Mouse (Mus musculus): ENCODE results near the gene Iqcd. TPM values are rescaled to one million over a fixed set of nuclear protein-coding genes. Genes with fewer than 3 reads are reported as not detected.

Gene Iqcd
- total and polyA plus RNA-seq, 2 experiments = 0.09 to 0.22 TPM

GRCm38 (mm10) chr5:120612822-120613604 is 24.2 kb downstream of the Iqcd start:
- TF ChIP-seq CTCF (IDR thresholded peaks at IDR 0.05; ENCODE audit: low read depth, low read length) (no peak), POLR2A (IDR thresholded peaks at IDR 0.05; ENCODE audit: extremely low read depth, insufficient read depth, low read length) (peak; percentile 87)
- Histone ChIP-seq H3K4me3 (ENCODE audit: insufficient read depth, low read depth, low read length) (peak overlapping the region; percentile 82), H3K9ac (ENCODE audit: low read depth, low read length) (peak overlapping the region; percentile 81), H3K36me3 (ENCODE audit: control insufficient read depth, insufficient read depth, low read length) (no peaks in the 10 kb centered on the region), H3K27me3 (ENCODE audit: control insufficient read depth, insufficient read depth, low read length) (no peaks in the 10 kb centered on the region), H3K79me2 (ENCODE audit: control insufficient read depth, insufficient read depth, low read length) (peaks cover 16% of the 10 kb centered on the region; the same call in 1 of the 2 replicates), H3K27ac (replicated peaks; ENCODE audit: insufficient read depth, low read depth, low read length) (peak overlapping the region; percentile 83), H3K4me1 (ENCODE audit: control insufficient read depth, insufficient read depth, low read length) (peaks cover 9% of the 10 kb centered on the region)
- WGBS = under 1% methylated on average over 69 of the region's 69 CpGs
- peak; percentile 95 for DNase-seq (ENCODE audit: extremely low read depth, low read depth, low spot score)

GRCm38 (mm10) chr5:120615903-120616302 is 27.1 kb downstream of the Iqcd start:
- H3K4me1 ChIP-seq (ENCODE audit: control insufficient read depth, insufficient read depth, low read length) = peaks cover 9% of the 10 kb centered on the region
- H3K79me2 ChIP-seq (ENCODE audit: control insufficient read depth, insufficient read depth, low read length) = peaks cover 16% of the 10 kb centered on the region; the same call in 1 of the 2 replicates
- H3K36me3 ChIP-seq (ENCODE audit: control insufficient read depth, insufficient read depth, low read length) = no peaks in the 10 kb centered on the region
- no peak overlapping the region for H3K27ac ChIP-seq (replicated peaks; ENCODE audit: insufficient read depth, low read depth, low read length)
- no peaks in the 10 kb centered on the region for H3K27me3 ChIP-seq (ENCODE audit: control insufficient read depth, insufficient read depth, low read length)
- no peak for DNase-seq (ENCODE audit: extremely low read depth, low read depth, low spot score)
- no peak overlapping the region for H3K4me3 ChIP-seq (ENCODE audit: insufficient read depth, low read depth, low read length)
- WGBS = 97% methylated on average over 4 of the region's 4 CpGs
- no peak overlapping the region for H3K9ac ChIP-seq (ENCODE audit: low read depth, low read length)
- no peak for TF ChIP-seq POLR2A (IDR thresholded peaks at IDR 0.05; ENCODE audit: extremely low read depth, insufficient read depth, low read length)
- peak; percentile 35; the same call in 1 of the 2 replicates for TF ChIP-seq CTCF (IDR thresholded peaks at IDR 0.05; ENCODE audit: low read depth, low read length)

DNA sequence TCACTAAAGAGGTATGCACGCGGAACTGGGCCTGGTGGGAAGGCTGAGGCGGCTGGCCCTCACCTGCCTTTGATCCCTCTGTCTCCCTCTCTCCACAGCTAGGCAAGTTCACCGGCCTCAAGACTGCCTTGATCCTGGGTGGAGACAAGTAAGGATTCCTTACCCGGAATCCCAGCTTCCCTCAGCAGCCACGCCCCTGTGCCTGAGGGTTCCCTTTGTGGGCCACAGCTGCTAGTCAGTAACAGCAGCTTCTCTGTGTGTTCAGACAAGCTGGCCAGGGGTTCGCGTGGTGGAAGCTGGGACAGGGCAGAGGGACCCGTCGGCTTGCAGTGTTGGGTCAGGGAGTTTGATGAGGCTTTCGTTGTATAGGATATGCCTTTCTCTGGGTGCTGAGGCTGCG is 30.0 kb downstream of the Iqcd start:
- H3K27ac ChIP-seq (replicated peaks; ENCODE audit: insufficient read depth, low read depth, low read length) = no peak overlapping the region
- H3K9ac ChIP-seq (ENCODE audit: low read depth, low read length) = no peak overlapping the region
- H3K4me3 ChIP-seq (ENCODE audit: insufficient read depth, low read depth, low read length) = no peak overlapping the region
- WGBS = 88% methylated on average over 12 of the region's 12 CpGs
- no peaks in the 10 kb centered on the region for H3K27me3 ChIP-seq (ENCODE audit: control insufficient read depth, insufficient read depth, low read length)
- peaks cover 2% of the 10 kb centered on the region for H3K4me1 ChIP-seq (ENCODE audit: control insufficient read depth, insufficient read depth, low read length)
- no peak for DNase-seq (ENCODE audit: extremely low read depth, low read depth, low spot score)
- H3K36me3 ChIP-seq (ENCODE audit: control insufficient read depth, insufficient read depth, low read length) = peaks cover 4% of the 10 kb centered on the region; the same call in 1 of the 2 replicates
- TF ChIP-seq CTCF (IDR thresholded peaks at IDR 0.05; ENCODE audit: low read depth, low read length) = no peak
- no peak for TF ChIP-seq POLR2A (IDR thresholded peaks at IDR 0.05; ENCODE audit: extremely low read depth, insufficient read depth, low read length)
- peaks cover 12% of the 10 kb centered on the region; the same call in 1 of the 2 replicates for H3K79me2 ChIP-seq (ENCODE audit: control insufficient read depth, insufficient read depth, low read length)

DNA sequence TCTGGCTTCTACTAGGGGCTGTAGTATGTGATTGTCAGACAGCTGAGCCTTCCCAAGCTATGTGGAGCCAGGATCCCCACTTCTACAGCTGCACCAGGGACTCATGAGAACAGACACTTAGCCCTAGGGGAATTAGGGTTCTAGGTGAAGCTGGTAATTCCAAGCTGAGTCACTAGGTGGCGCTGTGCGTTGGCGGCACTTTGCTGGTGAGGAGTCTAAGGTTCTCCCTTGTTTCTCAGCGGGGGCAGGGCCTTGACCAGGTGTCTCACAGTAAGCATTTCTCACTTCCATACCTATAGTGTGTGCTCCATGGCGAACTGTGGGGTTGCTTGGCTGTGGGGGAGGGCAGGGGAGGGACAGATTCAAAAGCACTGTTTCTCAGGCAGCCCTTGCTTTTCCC is 30.4 kb downstream of the Iqcd start:
- Histone ChIP-seq H3K36me3 (ENCODE audit: control insufficient read depth, insufficient read depth, low read length) (peaks cover 8% of the 10 kb centered on the region; the same call in 1 of the 2 replicates), H3K4me1 (ENCODE audit: control insufficient read depth, insufficient read depth, low read length) (no peaks in the 10 kb centered on the region), H3K9ac (ENCODE audit: low read depth, low read length) (no peak overlapping the region), H3K27me3 (ENCODE audit: control insufficient read depth, insufficient read depth, low read length) (no peaks in the 10 kb centered on the region), H3K27ac (replicated peaks; ENCODE audit: insufficient read depth, low read depth, low read length) (no peak overlapping the region), H3K4me3 (ENCODE audit: insufficient read depth, low read depth, low read length) (no peak overlapping the region), H3K79me2 (ENCODE audit: control insufficient read depth, insufficient read depth, low read length) (peaks cover 12% of the 10 kb centered on the region; the same call in 1 of the 2 replicates)
- no peak for TF ChIP-seq POLR2A (IDR thresholded peaks at IDR 0.05; ENCODE audit: extremely low read depth, insufficient read depth, low read length)
- TF ChIP-seq CTCF (IDR thresholded peaks at IDR 0.05; ENCODE audit: low read depth, low read length) = peak; percentile 94
- WGBS = 43% methylated on average over 5 of the region's 5 CpGs
- no peak for DNase-seq (ENCODE audit: extremely low read depth, low read depth, low spot score)

DNA sequence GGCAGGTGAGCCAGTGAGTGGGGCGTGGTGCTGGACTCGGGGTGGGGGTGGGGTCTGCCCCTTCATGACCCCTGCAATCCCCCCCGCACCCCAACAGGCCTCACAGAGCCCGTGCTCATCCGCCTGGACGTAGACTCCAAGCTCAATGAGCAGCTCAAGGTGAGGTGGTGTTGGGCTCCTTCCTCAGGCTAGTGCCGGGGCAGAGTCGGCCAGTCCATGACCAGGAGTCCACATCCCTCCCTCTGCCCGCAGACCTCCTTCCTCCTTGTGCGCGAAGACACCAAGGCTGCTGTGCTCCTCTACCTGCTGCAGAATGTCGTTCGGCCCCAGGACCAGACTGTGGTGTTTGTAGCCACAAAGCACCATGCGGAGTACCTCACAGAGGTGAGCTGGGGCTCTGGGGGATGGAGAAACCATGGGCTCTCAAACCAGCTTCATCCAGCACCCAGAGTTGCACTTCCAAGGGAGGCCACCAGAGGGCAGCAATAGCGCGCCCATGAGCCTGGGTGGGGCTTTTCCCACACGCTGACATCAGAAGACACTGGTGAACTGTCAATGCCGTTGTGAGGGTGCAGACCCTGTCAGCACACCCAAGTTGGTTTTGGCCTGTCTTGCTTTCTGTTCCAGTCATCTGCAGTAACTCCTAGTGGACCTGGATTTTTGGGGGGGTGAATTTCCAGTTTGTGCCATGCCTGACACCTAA is 31.7 kb downstream of the Iqcd start:
- no peaks in the 10 kb centered on the region for H3K4me1 ChIP-seq (ENCODE audit: control insufficient read depth, insufficient read depth, low read length)
- H3K36me3 ChIP-seq (ENCODE audit: control insufficient read depth, insufficient read depth, low read length) = peaks cover 10% of the 10 kb centered on the region; the same call in 1 of the 2 replicates
- no peaks in the 10 kb centered on the region for H3K27me3 ChIP-seq (ENCODE audit: control insufficient read depth, insufficient read depth, low read length)
- no peak overlapping the region for H3K4me3 ChIP-seq (ENCODE audit: insufficient read depth, low read depth, low read length)
- peak; percentile 20 for DNase-seq (ENCODE audit: extremely low read depth, low read depth, low spot score)
- peaks cover 4% of the 10 kb centered on the region; the same call in 1 of the 2 replicates for H3K79me2 ChIP-seq (ENCODE audit: control insufficient read depth, insufficient read depth, low read length)
- no peak overlapping the region for H3K9ac ChIP-seq (ENCODE audit: low read depth, low read length)
- H3K27ac ChIP-seq (replicated peaks; ENCODE audit: insufficient read depth, low read depth, low read length) = no peak overlapping the region
- 73% methylated on average over 18 of the region's 18 CpGs for WGBS
- TF ChIP-seq POLR2A (IDR thresholded peaks at IDR 0.05; ENCODE audit: extremely low read depth, insufficient read depth, low read length) = no peak
- peak; percentile 98 for TF ChIP-seq CTCF (IDR thresholded peaks at IDR 0.05; ENCODE audit: low read depth, low read length)
